ENCODE assay signal across 13 mouse cellular contexts in the genomic region with DNA sequence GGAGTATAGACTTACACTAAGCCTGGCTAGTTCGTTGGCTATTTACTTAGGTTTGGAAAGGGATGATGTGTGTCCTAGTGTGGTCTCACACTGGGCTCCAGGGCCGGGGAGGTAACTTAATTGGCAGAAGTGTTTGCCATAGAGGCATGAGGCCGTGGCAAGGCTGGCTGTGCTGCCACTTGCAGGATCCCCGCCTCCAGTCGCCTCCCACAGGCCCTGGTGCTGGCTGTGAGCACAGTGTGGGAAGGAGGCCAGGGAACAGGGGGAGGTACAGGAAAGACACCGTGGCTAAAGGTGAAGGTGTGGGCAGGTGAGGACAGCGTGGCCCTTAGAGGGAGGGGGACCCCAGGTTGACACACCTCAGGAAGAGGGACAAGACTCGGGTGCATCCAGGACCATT. TPM values are rescaled to one million over a fixed set of nuclear protein-coding genes. Genes with fewer than 3 reads are reported as not detected.
DNase-seq lines count a peak whose midpoint lies in the region; ATAC-seq and TF ChIP-seq lines count a peak whose summit lies in the region.
"Had no signal": no experiment of that assay in that cellular context is flagged by ENCODE, and none has a peak within 500 bp of the region (broad histone marks: within the 10 kb centered on the region; RNA-seq: fewer than 3 reads in every experiment).

No protein-coding gene starts in this region.

- no peak overlapping the region for H3K4me3 ChIP-seq in forebrain, embryonic 13.5 days
- no peak overlapping the region for H3K4me3 ChIP-seq in forebrain, postnatal 0 days (ENCODE audit: low read depth, low read length)
- H3K4me3 ChIP-seq: forebrain, embryonic 15.5 days; heart, adult 2 months had no signal

- no peak for DNase-seq in forebrain, postnatal 0 days
- peak; percentile 46 for DNase-seq in ovary, adult 18-20 months (ENCODE audit: low spot score)
- no peak for DNase-seq in ovary, postnatal 14 days (ENCODE audit: low spot score)
- peak; percentile 57 for DNase-seq in kidney, postnatal 10 days
- DNase-seq in testis, postnatal 10 days (ENCODE audit: low spot score): peak; percentile 76
- no peak for DNase-seq in frontal cortex, postnatal 10 days (ENCODE audit: low spot score in 2 of 2)
- no peak for DNase-seq in frontal cortex, adult 2 months (ENCODE audit: extremely low spot score in 1 of 2, low spot score in 1 of 2)
- DNase-seq: heart, adult 2 months; thymus, postnatal 4 days had no signal

- peaks cover 18% of the 10 kb centered on the region for H3K36me3 ChIP-seq in forebrain, embryonic 13.5 days (ENCODE audit: poor library complexity, severe bottlenecking)
- peaks cover 8% of the 10 kb centered on the region for H3K36me3 ChIP-seq in forebrain, postnatal 0 days (ENCODE audit: insufficient read depth)

- no peak for TF ChIP-seq CTCF in forebrain, postnatal 0 days (IDR thresholded peaks at IDR 0.05; ENCODE audit: low read depth)

- H3K9me3 ChIP-seq in forebrain, embryonic 13.5 days (replicated peaks): no peaks in the 10 kb centered on the region
- no peaks in the 10 kb centered on the region for H3K9me3 ChIP-seq in forebrain, postnatal 0 days (ENCODE audit: low read length)
- H3K9me3 ChIP-seq: forebrain, embryonic 15.5 days had no signal

- no peak overlapping the region for H3K4me2 ChIP-seq in forebrain, embryonic 13.5 days
- H3K4me2 ChIP-seq in forebrain, postnatal 0 days (ENCODE audit: low read depth): no peak overlapping the region
- H3K4me2 ChIP-seq: forebrain, embryonic 15.5 days; midbrain, embryonic 11.5 days had no signal

- ATAC-seq in forebrain, embryonic 13.5 days: no peak
- no peak for ATAC-seq in forebrain, postnatal 0 days
- ATAC-seq: forebrain, embryonic 15.5 days had no signal

- 74% methylated on average over 8 of the region's 8 CpGs for WGBS in forebrain, embryonic 13.5 days
- 74% methylated on average over 8 of the region's 8 CpGs for WGBS in forebrain, postnatal 0 days

- H3K27ac ChIP-seq in forebrain, embryonic 13.5 days: no peak overlapping the region
- no peak overlapping the region for H3K27ac ChIP-seq in forebrain, postnatal 0 days (ENCODE audit: low read depth, low read length)
- H3K27ac ChIP-seq: forebrain, embryonic 15.5 days; heart, adult 2 months; liver, embryonic 14.5 days had no signal

- no peaks in the 10 kb centered on the region for H3K27me3 ChIP-seq in forebrain, embryonic 13.5 days
- no peaks in the 10 kb centered on the region for H3K27me3 ChIP-seq in forebrain, postnatal 0 days (ENCODE audit: insufficient read depth, low read length)
- H3K27me3 ChIP-seq: forebrain, embryonic 15.5 days had no signal

- H3K4me1 ChIP-seq in forebrain, embryonic 13.5 days: peaks cover 18% of the 10 kb centered on the region
- no peaks in the 10 kb centered on the region for H3K4me1 ChIP-seq in forebrain, postnatal 0 days (ENCODE audit: insufficient read depth)

- H3K9ac ChIP-seq in forebrain, embryonic 13.5 days: peak overlapping the region; percentile 12; the same call in 1 of the 2 replicates
- H3K9ac ChIP-seq in forebrain, postnatal 0 days: no peak overlapping the region
- H3K9ac ChIP-seq: forebrain, embryonic 15.5 days; liver, embryonic 14.5 days had no signal

RNA-seq across cellular contexts. Expression of gene Zfyve21, which starts 6.0 kb away (rescaled TPM):
- 42.4 and 45.6 TPM in 2 replicates for polyA plus RNA-seq in forebrain, embryonic 13.5 days (2015; fragmentation: Nextera tagmentation; extraction: Ambion mirVana)
- total RNA-seq in forebrain, postnatal 0 days (2014; rRNA removed): 21.2 and 24.9 TPM in 2 replicates
- 27.3 and 29.5 TPM in 2 replicates for polyA plus RNA-seq in forebrain, postnatal 0 days (2015; fragmentation: Nextera tagmentation; extraction: Ambion mirVana)
- 42.4 and 43.3 TPM in 2 replicates for polyA plus RNA-seq in frontal cortex, adult 2 months (2012; rRNA removed)

RNA-seq across cellular contexts. Expression of gene Xrcc3, which starts 6.3 kb away (rescaled TPM):
- polyA plus RNA-seq in forebrain, embryonic 13.5 days (2015; fragmentation: Nextera tagmentation; extraction: Ambion mirVana): 5.5 and 6.6 TPM in 2 replicates
- 2.5 and 7.2 TPM in 2 replicates for total RNA-seq in forebrain, postnatal 0 days (2014; rRNA removed)
- 1.8 and 3.5 TPM in 2 replicates for polyA plus RNA-seq in forebrain, postnatal 0 days (2015; fragmentation: Nextera tagmentation; extraction: Ambion mirVana)
- polyA plus RNA-seq in frontal cortex, adult 2 months (2012; rRNA removed): 18.7 and 19.9 TPM in 2 replicates

Comparison
In these comparisons a context has a peak if more than half of its experiments do, and no peak if none do; other contexts are left out.
1. DNase-seq: peak in ovary, adult 18-20 months (single experiment), kidney, postnatal 10 days (single experiment) and testis, postnatal 10 days (single experiment); none in forebrain, postnatal 0 days (single experiment), ovary, postnatal 14 days (single experiment), frontal cortex, postnatal 10 days (0 of 2) and frontal cortex, adult 2 months (0 of 2).